Mouse (Mus musculus): ENCODE measurements around the gene Khdrbs1.

Khdrbs1 gene

DNA sequence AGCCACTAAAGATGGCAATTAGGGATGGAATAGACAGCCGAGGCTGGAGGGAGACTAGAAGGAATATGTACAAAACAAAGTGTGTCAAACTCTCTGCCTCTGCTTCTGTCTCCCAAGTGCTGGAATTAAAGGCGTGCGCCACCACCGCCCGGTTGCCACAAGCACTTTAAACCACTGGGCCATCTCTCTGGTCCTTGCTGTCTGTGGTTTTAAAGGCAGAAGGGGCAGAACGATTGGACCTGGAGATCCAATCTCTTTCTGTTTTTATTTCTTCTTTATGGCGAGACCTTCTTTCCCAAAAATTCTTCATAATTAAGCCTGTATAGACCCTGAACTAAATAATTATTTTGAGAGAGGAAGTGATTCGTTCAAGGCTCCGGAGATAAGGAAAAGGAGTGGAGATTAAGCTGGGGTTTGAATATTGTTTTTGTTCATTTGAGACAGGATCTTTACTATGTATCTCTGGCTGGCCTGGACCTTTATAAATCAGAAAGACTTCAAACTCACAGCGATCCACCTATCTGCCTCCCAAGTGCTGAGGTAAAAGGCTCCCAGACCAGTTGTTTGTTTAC lies 69.1 kb downstream of the Khdrbs1 start:
- no peak for DNase-seq (ENCODE audit: low read depth, low spot score)

DNA sequence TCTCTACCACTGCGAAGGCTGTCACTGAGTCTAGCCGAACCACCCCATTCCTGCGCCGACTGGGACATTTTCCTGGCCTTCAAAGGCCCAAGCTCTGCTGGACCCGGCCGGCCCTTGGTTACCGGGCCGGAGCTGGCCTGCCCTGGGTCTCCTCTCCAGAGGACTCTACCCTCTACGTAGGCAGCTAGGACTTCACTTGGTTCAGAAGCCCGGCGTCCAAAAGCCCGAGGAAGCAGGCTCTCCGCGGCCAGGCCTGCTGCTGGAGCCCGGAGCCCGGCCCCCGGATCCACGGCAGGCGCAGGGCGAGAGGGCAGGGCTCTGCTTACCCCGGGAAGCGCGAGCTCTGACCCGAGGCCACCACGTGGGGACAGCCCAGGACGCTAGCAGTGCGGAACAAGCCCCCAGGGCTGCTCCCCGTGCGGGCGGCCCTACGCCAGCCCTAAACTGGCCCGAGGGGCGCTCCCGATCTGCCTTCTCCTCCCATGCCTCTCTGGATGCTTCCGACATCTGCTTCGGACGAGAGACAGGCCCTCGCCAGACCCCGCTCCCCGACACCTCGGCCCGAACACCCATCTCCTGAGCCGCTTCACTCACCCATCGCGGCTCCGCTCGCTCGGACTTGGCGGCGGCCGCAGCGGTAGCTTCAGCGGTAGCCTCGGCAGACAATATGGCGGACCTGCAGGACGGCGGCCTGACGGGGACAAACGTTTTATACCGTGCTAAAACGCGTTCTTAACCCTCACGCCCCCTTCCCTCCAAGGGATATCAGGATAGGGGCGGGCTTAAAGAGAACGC lies 69.8 kb downstream of the Khdrbs1 start, which contains the start of gene Kpna6:
Gene Kpna6, minus strand, starts transcription at position 685 of the 795 bp plus-strand sequence.
- peak; percentile 82 for DNase-seq (ENCODE audit: low read depth, low spot score)

DNA sequence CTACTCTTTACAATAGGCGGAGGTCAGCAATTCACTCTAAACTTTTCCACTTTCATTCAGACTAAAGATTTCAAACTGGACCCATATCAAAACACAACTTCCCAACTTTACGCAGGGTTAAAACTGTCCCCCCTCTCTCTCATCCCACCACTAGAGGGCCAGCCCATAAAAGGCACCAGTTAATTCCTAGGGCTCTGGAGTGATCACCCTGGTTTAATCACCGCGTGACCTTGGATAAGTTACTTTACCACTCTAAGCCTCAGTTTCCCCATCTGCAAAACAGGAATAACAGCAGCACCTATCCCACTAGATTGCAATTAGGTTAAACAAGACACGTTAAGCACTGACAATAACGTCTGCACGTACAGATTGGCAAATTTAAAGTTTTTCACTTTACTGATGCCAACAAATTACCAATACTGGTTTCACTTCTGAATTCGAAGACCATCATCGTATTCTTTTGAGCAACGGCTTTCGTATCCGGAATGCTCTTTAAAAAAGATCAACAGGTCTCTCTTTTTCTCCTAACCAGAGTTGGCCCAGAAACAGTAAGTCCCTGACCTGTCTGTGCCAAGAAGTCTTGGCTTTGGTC lies 70.5 kb downstream of the Khdrbs1 start:
- DNase-seq (ENCODE audit: low read depth, low spot score), result peak; percentile 47

GRCm38 (mm10) chr4:129662255-129662813 lies 79.8 kb downstream of the Khdrbs1 start:
- no peak for DNase-seq (ENCODE audit: low read depth, low spot score)

DNA sequence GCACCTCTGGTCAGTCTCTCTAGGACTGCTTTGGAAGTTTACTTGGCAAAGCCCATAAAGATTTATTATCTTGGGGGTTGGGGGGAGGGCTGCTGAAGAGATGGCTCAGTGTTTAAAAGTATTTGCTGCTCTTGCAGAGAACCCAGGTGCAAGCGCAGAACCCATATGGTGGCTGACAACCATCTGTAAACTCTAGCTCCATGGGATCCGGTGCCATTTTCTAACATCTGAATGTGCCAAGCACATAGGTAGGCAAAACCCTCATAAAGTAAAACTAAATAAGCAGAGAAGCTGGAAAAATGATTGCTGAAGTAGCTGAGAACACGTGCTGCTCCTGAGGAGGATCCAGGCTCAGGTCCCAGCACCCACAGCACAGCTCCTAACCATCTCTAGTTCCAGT lies 80.5 kb downstream of the Khdrbs1 start:
- DNase-seq (ENCODE audit: low read depth, low spot score), result no peak

DNA sequence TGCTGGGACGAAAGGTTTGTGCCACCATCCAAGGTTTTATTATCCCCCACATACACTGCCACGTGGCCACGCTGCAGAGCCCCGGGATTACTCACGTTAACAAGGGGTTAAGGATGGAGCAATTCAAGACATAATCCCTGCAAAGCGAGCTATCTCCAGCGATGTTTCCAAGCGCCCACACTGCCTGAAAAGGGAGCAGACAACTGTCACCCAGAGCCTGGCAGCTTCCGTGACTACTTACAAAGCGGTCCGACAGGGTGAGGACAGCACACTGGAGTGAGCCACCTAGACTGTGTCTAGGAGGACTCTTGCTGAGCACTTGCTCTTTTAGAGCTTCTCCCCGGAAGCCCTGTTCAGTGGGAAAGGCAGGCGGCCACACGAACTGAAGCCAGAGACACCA lies 87.3 kb downstream of the Khdrbs1 start:
- no peak for DNase-seq (ENCODE audit: low read depth, low spot score)
